ENCODE assay signal across 8 mouse cellular contexts in the genomic region with DNA sequence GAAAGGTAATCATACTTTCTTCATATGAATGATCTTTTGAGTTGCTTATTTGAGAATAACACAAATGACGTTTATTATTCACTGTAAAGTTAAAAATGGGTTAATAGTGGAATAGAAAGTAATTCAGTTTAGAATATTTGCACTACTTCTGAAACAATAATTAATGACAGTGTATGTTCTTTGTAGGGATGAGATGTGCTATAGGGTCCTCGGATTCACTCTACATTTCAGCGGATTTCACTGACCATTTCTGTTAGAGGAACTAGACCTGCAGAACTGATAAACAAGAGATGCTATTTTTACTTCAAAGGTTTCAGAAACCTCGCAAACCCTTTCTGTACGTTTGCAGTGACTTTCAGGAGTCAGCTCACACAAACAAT. TPM values are rescaled to one million over a fixed set of nuclear protein-coding genes. Genes with fewer than 3 reads are reported as not detected.
DNase-seq lines count a peak whose midpoint lies in the region; ATAC-seq and TF ChIP-seq lines count a peak whose summit lies in the region.

No protein-coding gene starts in this region.

- no peak overlapping the region for H3K27ac ChIP-seq in cerebellum, adult 2 months (ENCODE audit: insufficient read depth, low read length)
- no peak overlapping the region; the same call in 1 of the 2 replicates for H3K27ac ChIP-seq in lung, postnatal 0 days (ENCODE audit: low read length)
- no peak overlapping the region for H3K27ac ChIP-seq in limb, embryonic 14.5 days (replicated peaks; ENCODE audit: low read depth, low read length)
- no peak overlapping the region; the same call in 1 of the 2 replicates for H3K27ac ChIP-seq in stomach, embryonic 15.5 days

- H3K27me3 ChIP-seq in cerebellum, adult 2 months (ENCODE audit: control insufficient read depth, insufficient read depth, low read length) = peaks cover 12% of the 10 kb centered on the region; the same call in 1 of the 2 replicates
- H3K27me3 ChIP-seq in lung, postnatal 0 days (replicated peaks; ENCODE audit: insufficient read depth, low read length) = peaks cover 62% of the 10 kb centered on the region
- peaks cover 83% of the 10 kb centered on the region for H3K27me3 ChIP-seq in limb, embryonic 14.5 days (ENCODE audit: control insufficient read depth, insufficient read depth, low read length)
- peaks cover 61% of the 10 kb centered on the region for H3K27me3 ChIP-seq in stomach, embryonic 15.5 days (replicated peaks)

- H3K9ac ChIP-seq in lung, postnatal 0 days (replicated peaks; ENCODE audit: low read depth) = no peak overlapping the region; the same call in 1 of the 2 replicates
- H3K9ac ChIP-seq in limb, embryonic 14.5 days (ENCODE audit: low read depth, low read length, severe bottlenecking) = peak overlapping the region; percentile 88; the same call in 1 of the 2 replicates
- H3K9ac ChIP-seq in stomach, embryonic 15.5 days = no peak overlapping the region; the same call in 1 of the 2 replicates

- no peaks in the 10 kb centered on the region; the same call in 1 of the 2 replicates for H3K4me1 ChIP-seq in cerebellum, adult 2 months (ENCODE audit: control insufficient read depth, insufficient read depth, low read length)
- H3K4me1 ChIP-seq in lung, postnatal 0 days (ENCODE audit: insufficient read depth, low read depth, low read length) = peaks cover 17% of the 10 kb centered on the region
- peaks cover 14% of the 10 kb centered on the region for H3K4me1 ChIP-seq in limb, embryonic 14.5 days (ENCODE audit: control insufficient read depth, insufficient read depth, low read length)
- H3K4me1 ChIP-seq in stomach, embryonic 15.5 days = peaks cover 22% of the 10 kb centered on the region

- peak overlapping the region; percentile 79 for H3K4me3 ChIP-seq in cerebellum, adult 2 months (replicated peaks; ENCODE audit: insufficient read depth, low read depth, low read length)
- peak overlapping the region; percentile 67 for H3K4me3 ChIP-seq in lung, postnatal 0 days (ENCODE audit: low read depth, low read length)
- H3K4me3 ChIP-seq in limb, embryonic 14.5 days (replicated peaks; ENCODE audit: low read length) = peak overlapping the region; percentile 69
- H3K4me3 ChIP-seq in stomach, embryonic 15.5 days (replicated peaks) = peak overlapping the region; percentile 62

- DNase-seq in cerebellum, adult 2 months = no peak
- no peak for DNase-seq in cerebellum, postnatal 25 days
- DNase-seq in lung, postnatal 0 days (ENCODE audit: low spot score) = no peak
- no peak for DNase-seq in lung, adult 18-20 months
- no peak for DNase-seq in limb, embryonic 14.5 days (ENCODE audit: low spot score)
- DNase-seq in MN1 (ENCODE audit: low spot score) = no peak
- no peak for DNase-seq in thymus, postnatal 0 days (ENCODE audit: low spot score)

- no peaks in the 10 kb centered on the region for H3K36me3 ChIP-seq in lung, postnatal 0 days (ENCODE audit: insufficient read depth, low read length)
- H3K36me3 ChIP-seq in limb, embryonic 14.5 days (ENCODE audit: control insufficient read depth, insufficient read depth, low read length) = no peaks in the 10 kb centered on the region
- H3K36me3 ChIP-seq in stomach, embryonic 15.5 days = no peaks in the 10 kb centered on the region

- H3K4me2 ChIP-seq in lung, postnatal 0 days (replicated peaks; ENCODE audit: low read depth, low read length) = peak overlapping the region; percentile 82
- peak overlapping the region; percentile 92 for H3K4me2 ChIP-seq in limb, embryonic 14.5 days (replicated peaks; ENCODE audit: low read depth, low read length, severe bottlenecking)
- peak overlapping the region; percentile 92 for H3K4me2 ChIP-seq in stomach, embryonic 15.5 days

- no peaks in the 10 kb centered on the region for H3K9me3 ChIP-seq in lung, postnatal 0 days (ENCODE audit: low read length)
- H3K9me3 ChIP-seq in limb, embryonic 14.5 days (ENCODE audit: control insufficient read depth, low read length) = no peaks in the 10 kb centered on the region
- no peaks in the 10 kb centered on the region for H3K9me3 ChIP-seq in stomach, embryonic 15.5 days

- TF ChIP-seq POLR2A in cerebellum, adult 2 months (IDR thresholded peaks at IDR 0.05; ENCODE audit: borderline replicate concordance, insufficient read depth, low read length) = no peak
- no peak for TF ChIP-seq POLR2A in limb, embryonic 14.5 days (IDR thresholded peaks at IDR 0.05; ENCODE audit: borderline replicate concordance, extremely low read depth, insufficient read depth, insufficient read length)

- 4% methylated on average over 5 of the region's 5 CpGs for WGBS in cerebellum, adult 2 months
- WGBS in lung, postnatal 0 days = under 1% methylated on average over 5 of the region's 5 CpGs
- 2% methylated on average over 5 of the region's 5 CpGs for WGBS in limb, embryonic 14.5 days
- under 1% methylated on average over 5 of the region's 5 CpGs for WGBS in stomach, embryonic 15.5 days

- no peak for TF ChIP-seq EP300 in lung, postnatal 0 days (IDR thresholded peaks at IDR 0.05)

- TF ChIP-seq CTCF in cerebellum, adult 2 months (IDR thresholded peaks at IDR 0.05; ENCODE audit: borderline replicate concordance, insufficient read depth, low read depth, low read length) = no peak
- no peak for TF ChIP-seq CTCF in lung, postnatal 0 days (IDR thresholded peaks at IDR 0.05)

- ATAC-seq in lung, postnatal 0 days = no peak
- no peak for ATAC-seq in limb, embryonic 14.5 days (ENCODE audit: low FRiP score, low read depth)
- no peak for ATAC-seq in stomach, embryonic 15.5 days (ENCODE audit: insufficient read depth, low FRiP score, low read depth)

RNA-seq across cellular contexts. Expression of gene Spag6, which starts 0.4 kb away (rescaled TPM):
- 2.5 and 3.3 TPM in 2 replicates for polyA plus RNA-seq in cerebellum, adult 2 months (2012; rRNA removed)
- 0.07 and 0.42 TPM in 2 replicates for polyA plus RNA-seq in lung, postnatal 0 days (2015; fragmentation: Nextera tagmentation; extraction: Ambion mirVana)
- polyA plus RNA-seq in limb, embryonic 14.5 days (2012; rRNA removed) = 0.03 and 0.48 TPM in 2 replicates
- polyA plus RNA-seq in limb, embryonic 14.5 days (2014; fragmentation: Nextera tagmentation; extraction: Ambion mirVana) = 0.15 TPM in 1 of 2 replicates, not detected in the other
- polyA plus RNA-seq in stomach, embryonic 15.5 days (2015; fragmentation: Nextera tagmentation; extraction: Ambion mirVana) = 0.06 and 0.12 TPM in 2 replicates
- not detected in 2 replicates for polyA plus RNA-seq in thymus, postnatal 0 days (2015; fragmentation: Nextera tagmentation; extraction: Ambion mirVana)

RNA-seq across cellular contexts. Expression of gene Bmi1, which starts 16.7 kb away (rescaled TPM):
- polyA plus RNA-seq in cerebellum, adult 2 months (2012; rRNA removed) = 36.2 and 46.9 TPM in 2 replicates
- 13.2 and 15.2 TPM in 2 replicates for polyA plus RNA-seq in lung, postnatal 0 days (2015; fragmentation: Nextera tagmentation; extraction: Ambion mirVana)
- polyA plus RNA-seq in limb, embryonic 14.5 days (2012; rRNA removed) = 39.6 and 43.7 TPM in 2 replicates
- 28.5 and 34.0 TPM in 2 replicates for polyA plus RNA-seq in limb, embryonic 14.5 days (2014; fragmentation: Nextera tagmentation; extraction: Ambion mirVana)
- polyA plus RNA-seq in stomach, embryonic 15.5 days (2015; fragmentation: Nextera tagmentation; extraction: Ambion mirVana) = 20.9 and 23.9 TPM in 2 replicates
- 15.7 TPM in 2 replicates for polyA plus RNA-seq in thymus, postnatal 0 days (2015; fragmentation: Nextera tagmentation; extraction: Ambion mirVana)

RNA-seq across cellular contexts. Expression of gene Commd3, which starts 21.3 kb away (rescaled TPM):
- 124 and 126 TPM in 2 replicates for polyA plus RNA-seq in cerebellum, adult 2 months (2012; rRNA removed)
- 175 and 184 TPM in 2 replicates for polyA plus RNA-seq in lung, postnatal 0 days (2015; fragmentation: Nextera tagmentation; extraction: Ambion mirVana)
- polyA plus RNA-seq in limb, embryonic 14.5 days (2012; rRNA removed) = 116 and 146 TPM in 2 replicates
- 233 and 244 TPM in 2 replicates for polyA plus RNA-seq in limb, embryonic 14.5 days (2014; fragmentation: Nextera tagmentation; extraction: Ambion mirVana)
- polyA plus RNA-seq in stomach, embryonic 15.5 days (2015; fragmentation: Nextera tagmentation; extraction: Ambion mirVana) = 197 and 236 TPM in 2 replicates
- 275 and 308 TPM in 2 replicates for polyA plus RNA-seq in thymus, postnatal 0 days (2015; fragmentation: Nextera tagmentation; extraction: Ambion mirVana)
